Mouse (Mus musculus) adrenal gland, postnatal 14 days (tissue): ENCODE data around the gene Metap1d. TPM values are rescaled to one million over a fixed set of nuclear protein-coding genes. Genes with fewer than 3 reads are reported as not detected.

Experiments
- DNase-seq: peaks from one replicate; pipeline ENCODE4 v3.0.0; 2021; ENCODE audit warnings: mixed read lengths
- total RNA-seq: library from RNA; stranded (reverse); gene quantifications from 2 replicates; pipeline ENCODE4 v1.2.3, GENCODE M21; 2021

The Metap1d gene
- total RNA-seq, 1 experiment from 2014 or later, result 36.3 TPM

GRCm38 (mm10) chr2:71544391-71545285 is 91.6 kb downstream of the Metap1d start:
- no peak for DNase-seq

- DNase-seq, result peak; percentile 25
Observed at GRCm38 (mm10) chr2:71545401-71545881, 92.4 kb downstream of the Metap1d start.

GRCm38 (mm10) chr2:71545882-71546639 is 93.0 kb downstream of the Metap1d start:
- peak; percentile 52 for DNase-seq

- peak; percentile 52 for DNase-seq
Observed at GRCm38 (mm10) chr2:71546640-71547071, 93.6 kb downstream of the Metap1d start, which contains the start of gene Dlx2. Dlx2 (minus strand) TSS chr2:71546754.

GRCm38 (mm10) chr2:71547829-71548228 is 94.8 kb downstream of the Metap1d start:
- peak; percentile 86 for DNase-seq

GRCm38 (mm10) chr2:71550330-71550729 is 97.3 kb downstream of the Metap1d start:
- no peak for DNase-seq

GRCm38 (mm10) chr2:71551704-71552103 is 98.6 kb downstream of the Metap1d start:
- no peak for DNase-seq

- DNase-seq, result no peak
Observed at GRCm38 (mm10) chr2:71556071-71556470, 103.0 kb downstream of the Metap1d start.

GRCm38 (mm10) chr2:71566466-71566865 is 113.4 kb downstream of the Metap1d start:
- DNase-seq, result no peak

- DNase-seq, result no peak
Observed at GRCm38 (mm10) chr2:71573736-71574135, 120.7 kb downstream of the Metap1d start.

Other genes with a start within 250 kb of the Metap1d start
- gene Dync1i2, start 241.6 kb upstream of the Metap1d start, total RNA-seq, result 84.0 and 84.5 TPM in 2 replicates
- 64.9 and 73.7 TPM in 2 replicates for gene Slc25a12, start 85.5 kb upstream of the Metap1d start, total RNA-seq
- gene Hat1, start 64.3 kb upstream of the Metap1d start, total RNA-seq, result 37.7 and 40.1 TPM in 2 replicates
- 0.11 and 0.26 TPM in 2 replicates for gene Dlx1, start 74.8 kb downstream of the Metap1d start, total RNA-seq
- gene Dlx2, start 93.5 kb downstream of the Metap1d start, total RNA-seq, result 0.19 and 0.22 TPM in 2 replicates